Mouse (Mus musculus) embryonic fibroblast, embryonic 13.5 days (primary cell): ENCODE data around the gene Cds2.

Experiments
- CTCF ChIP-seq: IDR thresholded peaks from 2 replicates; pipeline ENCODE4 v1.5.1; 2011; ENCODE audit warnings: mild to moderate bottlenecking, control low read depth, low read length, moderate library complexity, borderline replicate concordance; ENCODE audit not compliant: insufficient read depth
- POLR2A ChIP-seq: IDR thresholded peaks from 2 replicates; pipeline ENCODE4 v1.6.1; 2011; ENCODE audit warnings: low read depth, mild to moderate bottlenecking, control low read depth, low read length, moderate library complexity

DNA sequence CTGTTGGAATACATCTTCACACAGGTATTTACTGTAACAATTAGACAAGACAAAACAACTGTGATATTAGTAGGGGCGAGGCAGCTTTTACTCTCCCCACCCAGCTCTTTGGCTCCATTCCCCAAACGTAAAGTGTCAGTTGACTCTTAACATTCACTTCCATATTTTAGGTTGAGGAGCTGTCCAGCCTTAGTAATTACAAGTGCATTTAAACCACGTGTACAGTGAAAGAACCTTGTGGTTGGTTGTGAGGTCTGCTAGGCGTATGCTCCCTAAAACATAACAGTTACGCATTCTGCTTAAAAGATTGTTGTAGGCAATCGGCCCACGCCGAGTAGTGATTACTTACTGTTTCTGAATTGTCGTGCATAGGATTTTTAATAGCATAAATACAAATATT lies 2.2 kb downstream of the Cds2 start:
- no peak for TF ChIP-seq POLR2A
- TF ChIP-seq CTCF: no peak
